Mouse (Mus musculus): ENCODE measurements around the gene Dppa4. TPM values are rescaled to one million over a fixed set of nuclear protein-coding genes. Genes with fewer than 3 reads are reported as not detected.

Dppa4 gene
- polyA plus RNA-seq, 1 experiment, result 1.4 TPM

- TF ChIP-seq CTCF (IDR thresholded peaks at IDR 0.05; ENCODE audit: control insufficient read depth, insufficient read depth, insufficient replicate concordance, low read depth, low read length) (no peak), POLR2A (IDR thresholded peaks at IDR 0.05; ENCODE audit: control insufficient read depth, low read depth, low read length) (no peak)
- Histone ChIP-seq H3K27me3 (ENCODE audit: control insufficient read depth, insufficient read depth, low read length) (no peaks in the 10 kb centered on the region), H3K4me3 (ENCODE audit: control insufficient read depth, low read depth, low read length) (no peak overlapping the region), H3K4me1 (ENCODE audit: control insufficient read depth, insufficient read depth, low read length) (no peaks in the 10 kb centered on the region), H3K36me3 (ENCODE audit: control insufficient read depth, insufficient read depth, low read length) (no peaks in the 10 kb centered on the region), H3K27ac (ENCODE audit: control insufficient read depth, insufficient read depth, low read depth, low read length) (no peak overlapping the region)
Measured at GRCm38 (mm10) chr16:48323133-48323532, 39.6 kb downstream of the Dppa4 start.

DNA sequence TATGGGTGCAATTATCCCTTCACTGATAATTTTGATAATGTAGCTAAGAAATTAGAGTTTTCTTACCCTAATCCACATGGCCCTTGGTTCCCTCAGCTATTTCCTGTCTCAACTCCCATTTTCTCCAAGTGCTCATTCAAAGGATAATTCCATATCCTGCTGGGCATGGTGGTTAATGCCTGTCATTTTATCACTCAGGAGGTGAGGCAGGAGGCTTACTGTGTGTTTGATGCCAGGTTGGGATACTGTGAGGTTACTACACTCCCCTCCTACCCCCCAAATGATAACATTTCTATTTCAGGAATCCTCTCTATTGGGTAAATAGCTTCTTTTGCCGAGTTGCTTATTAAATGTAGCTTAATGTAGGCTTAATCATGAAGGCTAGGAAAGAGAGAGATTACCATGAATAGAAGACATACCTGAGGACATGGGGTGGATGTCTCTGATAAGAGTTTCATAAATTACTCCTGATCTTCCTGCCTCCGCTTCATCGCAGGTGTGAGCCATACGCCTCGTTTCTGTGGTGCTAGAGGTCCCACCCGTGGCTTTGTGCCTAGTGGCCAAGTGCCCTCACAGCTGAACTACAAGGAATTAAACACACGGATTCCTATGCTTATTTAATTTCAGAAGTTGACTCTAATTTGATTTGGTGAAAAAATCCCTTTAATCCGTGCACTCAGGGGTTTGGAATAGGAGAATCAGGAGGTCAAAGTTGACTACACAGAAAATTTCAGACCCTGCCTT is 40.2 kb downstream of the Dppa4 start:
- H3K36me3 ChIP-seq (ENCODE audit: control insufficient read depth, insufficient read depth, low read length), result no peaks in the 10 kb centered on the region
- H3K4me3 ChIP-seq (ENCODE audit: control insufficient read depth, low read depth, low read length), result no peak overlapping the region
- H3K27ac ChIP-seq (ENCODE audit: control insufficient read depth, insufficient read depth, low read depth, low read length), result no peak overlapping the region
- H3K27me3 ChIP-seq (ENCODE audit: control insufficient read depth, insufficient read depth, low read length), result no peaks in the 10 kb centered on the region
- TF ChIP-seq CTCF (IDR thresholded peaks at IDR 0.05; ENCODE audit: control insufficient read depth, insufficient read depth, insufficient replicate concordance, low read depth, low read length) (no peak), POLR2A (IDR thresholded peaks at IDR 0.05; ENCODE audit: control insufficient read depth, low read depth, low read length) (no peak)
- no peaks in the 10 kb centered on the region for H3K4me1 ChIP-seq (ENCODE audit: control insufficient read depth, insufficient read depth, low read length)

- no peak overlapping the region for H3K27ac ChIP-seq (ENCODE audit: control insufficient read depth, insufficient read depth, low read depth, low read length)
- H3K36me3 ChIP-seq (ENCODE audit: control insufficient read depth, insufficient read depth, low read length), result no peaks in the 10 kb centered on the region
- H3K27me3 ChIP-seq (ENCODE audit: control insufficient read depth, insufficient read depth, low read length), result no peaks in the 10 kb centered on the region
- H3K4me1 ChIP-seq (ENCODE audit: control insufficient read depth, insufficient read depth, low read length), result peaks cover 2% of the 10 kb centered on the region
- H3K4me3 ChIP-seq (ENCODE audit: control insufficient read depth, low read depth, low read length), result no peak overlapping the region
- TF ChIP-seq POLR2A (IDR thresholded peaks at IDR 0.05; ENCODE audit: control insufficient read depth, low read depth, low read length), result no peak
- no peak for TF ChIP-seq CTCF (IDR thresholded peaks at IDR 0.05; ENCODE audit: control insufficient read depth, insufficient read depth, insufficient replicate concordance, low read depth, low read length)
Measured at GRCm38 (mm10) chr16:48326903-48327302, 43.4 kb downstream of the Dppa4 start.

GRCm38 (mm10) chr16:48328420-48328819 is 44.9 kb downstream of the Dppa4 start:
- Histone ChIP-seq H3K36me3 (ENCODE audit: control insufficient read depth, insufficient read depth, low read length) (no peaks in the 10 kb centered on the region), H3K4me1 (ENCODE audit: control insufficient read depth, insufficient read depth, low read length) (peaks cover 4% of the 10 kb centered on the region), H3K4me3 (ENCODE audit: control insufficient read depth, low read depth, low read length) (no peak overlapping the region), H3K27me3 (ENCODE audit: control insufficient read depth, insufficient read depth, low read length) (no peaks in the 10 kb centered on the region), H3K27ac (ENCODE audit: control insufficient read depth, insufficient read depth, low read depth, low read length) (no peak overlapping the region)
- TF ChIP-seq CTCF (IDR thresholded peaks at IDR 0.05; ENCODE audit: control insufficient read depth, insufficient read depth, insufficient replicate concordance, low read depth, low read length) (no peak), POLR2A (IDR thresholded peaks at IDR 0.05; ENCODE audit: control insufficient read depth, low read depth, low read length) (no peak)

DNA sequence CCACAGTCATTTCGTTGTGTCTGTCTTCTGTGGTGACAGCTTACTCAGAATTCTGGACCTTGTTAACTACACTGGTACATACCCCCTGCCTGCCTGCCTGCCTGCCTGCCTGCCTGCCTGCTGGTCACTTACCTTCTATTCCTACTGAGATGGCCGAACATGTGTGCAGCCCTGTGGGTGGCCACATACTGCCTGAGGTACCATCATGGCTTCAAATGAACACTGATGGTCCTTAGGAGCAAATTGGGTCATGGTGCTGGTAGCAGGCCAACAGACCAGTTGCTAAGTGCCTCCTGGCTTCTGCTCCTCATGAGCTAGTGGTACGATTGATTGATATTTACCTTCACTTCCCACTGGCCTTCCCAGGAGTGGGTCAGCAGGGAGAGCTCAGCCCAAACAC is 48.3 kb downstream of the Dppa4 start:
- no peak for TF ChIP-seq POLR2A (IDR thresholded peaks at IDR 0.05; ENCODE audit: control insufficient read depth, low read depth, low read length)
- no peaks in the 10 kb centered on the region for H3K27me3 ChIP-seq (ENCODE audit: control insufficient read depth, insufficient read depth, low read length)
- no peaks in the 10 kb centered on the region for H3K36me3 ChIP-seq (ENCODE audit: control insufficient read depth, insufficient read depth, low read length)
- H3K4me3 ChIP-seq (ENCODE audit: control insufficient read depth, low read depth, low read length), result no peak overlapping the region; the same call in 1 of the 2 replicates
- H3K27ac ChIP-seq (ENCODE audit: control insufficient read depth, insufficient read depth, low read depth, low read length), result no peak overlapping the region
- peaks cover 4% of the 10 kb centered on the region for H3K4me1 ChIP-seq (ENCODE audit: control insufficient read depth, insufficient read depth, low read length)

- H3K27me3 ChIP-seq (ENCODE audit: control insufficient read depth, insufficient read depth, low read length), result no peaks in the 10 kb centered on the region
- TF ChIP-seq CTCF (IDR thresholded peaks at IDR 0.05; ENCODE audit: control insufficient read depth, insufficient read depth, insufficient replicate concordance, low read depth, low read length), result no peak
- no peak for TF ChIP-seq POLR2A (IDR thresholded peaks at IDR 0.05; ENCODE audit: control insufficient read depth, low read depth, low read length)
- no peak overlapping the region for H3K27ac ChIP-seq (ENCODE audit: control insufficient read depth, insufficient read depth, low read depth, low read length)
- no peak overlapping the region for H3K4me3 ChIP-seq (ENCODE audit: control insufficient read depth, low read depth, low read length)
- H3K4me1 ChIP-seq (ENCODE audit: control insufficient read depth, insufficient read depth, low read length), result peaks cover 4% of the 10 kb centered on the region
- H3K36me3 ChIP-seq (ENCODE audit: control insufficient read depth, insufficient read depth, low read length), result no peaks in the 10 kb centered on the region
Measured at GRCm38 (mm10) chr16:48335326-48335725, 51.8 kb downstream of the Dppa4 start.

Other genes with a start within 250 kb of the Dppa4 start
- gene Dppa2, start 20.2 kb downstream of the Dppa4 start, polyA plus RNA-seq (2012; rRNA removed), result not detected in 2 replicates
- gene Gm5485, start 128.7 kb downstream of the Dppa4 start, polyA plus RNA-seq (2012; rRNA removed), result not detected in 2 replicates
- 0.93 and 1.0 TPM in 2 replicates for gene Morc1, start 147.5 kb downstream of the Dppa4 start, polyA plus RNA-seq (2012; rRNA removed)